Mouse (Mus musculus) liver, postnatal 0 days (tissue): Measurements from ENCODE around the gene Cldn14. TPM values are rescaled to one million over a fixed set of nuclear protein-coding genes. Genes with fewer than 3 reads are reported as not detected.

Source experiments
- ATAC-seq: fragments of 200-750 bp; cut with Nextera tagmentation; 2 replicates; pipeline ENCODE4 v1.8.0; 2017; ENCODE audit warnings: mild to moderate bottlenecking, moderate library complexity
- DNase-seq: peaks from one replicate; pipeline ENCODE4 v3.0.0-alpha.2; 2016
- H3K27ac ChIP-seq: fragments of 300-500 bp; sonication (generic); 2 replicates; pipeline ENCODE4 v1.5.1; 2014; ENCODE audit warnings: antibody characterized with exemption, moderate library complexity, mild to moderate bottlenecking, low read depth
- H3K27me3 ChIP-seq: fragments of 300-500 bp; sonication (generic); 2 replicates; pipeline ENCODE4 v1.6.1; 2014; ENCODE audit warnings: low read length, control low read depth, mixed read lengths; ENCODE audit not compliant: insufficient read depth
- H3K36me3 ChIP-seq: fragments of 300-500 bp; sonication (generic); replicated peaks from 2 replicates; pipeline ENCODE4 v1.6.1; 2014; ENCODE audit warnings: mild to moderate bottlenecking, control low read depth, low read length, moderate library complexity, mixed read lengths; ENCODE audit not compliant: insufficient read depth
- H3K4me1 ChIP-seq: fragments of 300-500 bp; sonication (generic); 2 replicates; pipeline ENCODE4 v1.6.1; 2014; ENCODE audit warnings: antibody characterized with exemption, mild to moderate bottlenecking, control low read depth; ENCODE audit not compliant: insufficient read depth
- H3K4me2 ChIP-seq: fragments of 300-500 bp; sonication (generic); 2 replicates; pipeline ENCODE4 v1.6.1; 2014; ENCODE audit warnings: low read depth, mild to moderate bottlenecking, low read length, moderate library complexity, mixed read lengths
- H3K4me3 ChIP-seq: fragments of 300-500 bp; sonication (generic); 2 replicates; pipeline ENCODE4 v1.5.1; 2014; ENCODE audit warnings: low read depth, low read length
- H3K9ac ChIP-seq: fragments of 300-500 bp; sonication (generic); replicated peaks from 2 replicates; pipeline ENCODE4 v1.6.1; 2014; ENCODE audit warnings: mild to moderate bottlenecking, moderate library complexity
- H3K9me3 ChIP-seq: fragments of 300-500 bp; sonication (generic); 2 replicates; pipeline ENCODE4 v1.6.1; 2016; ENCODE audit warnings: mild to moderate bottlenecking, control low read depth, low read length, mixed read lengths
- CTCF ChIP-seq: sonication (generic); IDR thresholded peaks from 2 replicates; pipeline ENCODE4 v1.5.1; 2016; ENCODE audit warnings: antibody characterized with exemption, low read depth
- EP300 ChIP-seq: IDR thresholded peaks from 2 replicates; pipeline ENCODE4 v1.6.1; 2016; ENCODE audit warnings: antibody characterized with exemption, low read depth, mild to moderate bottlenecking
- WGBS: fragments of 180-500 bp; shearing (Covaris S2); extraction: QIAGEN DNeasy Blood & Tissue Kit; methylation state at CpG from one replicate; pipeline ENCODE4 v1.1.7; 2014; ENCODE audit not compliant: insufficient replicate concordance; 5-methylcytosine and 5-hydroxymethylcytosine counted together
- polyA plus RNA-seq: library from polyadenylated mRNA; unstranded; fragments of >200 nt; fragmentation: Nextera tagmentation; extraction: Ambion mirVana; gene quantifications from 2 replicates; pipeline ENCODE4 v1.2.1, GENCODE M21; 2015

Cldn14 gene
- polyA plus RNA-seq, 1 experiment from 2014 or later, result 8.6 TPM

- WGBS, result 50% methylated on average over 5 of the region's 5 CpGs
- peak overlapping the region; percentile 93 for H3K4me3 ChIP-seq
- ATAC-seq, result no peak
Observed at GRCm38 (mm10) chr16:93884722-93885113, 123.9 kb downstream of the Cldn14 start.

GRCm38 (mm10) chr16:93884086-93884721 is 124.4 kb downstream of the Cldn14 start:
- TF ChIP-seq EP300, result no peak
- TF ChIP-seq CTCF, result no peak
- DNase-seq (peak; percentile 45), ATAC-seq (peak; percentile 60)
- WGBS, result 1% methylated on average over 43 of the region's 43 CpGs
- Histone ChIP-seq H3K4me3 (peak overlapping the region; percentile 93), H3K4me2 (peak overlapping the region; percentile 96), H3K9me3 (no peaks in the 10 kb centered on the region), H3K9ac (peak overlapping the region; percentile 87), H3K36me3 (peaks cover 14% of the 10 kb centered on the region), H3K4me1 (peaks cover 12% of the 10 kb centered on the region), H3K27ac (peak overlapping the region; percentile 30; the same call in 1 of the 2 replicates), H3K27me3 (no peaks in the 10 kb centered on the region)

More at GRCm38 (mm10) chr16:93884722-93885113, 123.9 kb downstream of the Cldn14 start:
- no peaks in the 10 kb centered on the region for H3K27me3 ChIP-seq
- H3K27ac ChIP-seq, result no peak overlapping the region
- no peak for DNase-seq
- peaks cover 12% of the 10 kb centered on the region for H3K4me1 ChIP-seq
- no peak for TF ChIP-seq CTCF
- no peak for TF ChIP-seq EP300
- peak overlapping the region; percentile 96 for H3K4me2 ChIP-seq
- no peaks in the 10 kb centered on the region for H3K9me3 ChIP-seq
- H3K36me3 ChIP-seq, result peaks cover 18% of the 10 kb centered on the region
- peak overlapping the region; percentile 87 for H3K9ac ChIP-seq

- ATAC-seq (peak; percentile 96), DNase-seq (peak; percentile 99)
- H3K4me3 ChIP-seq, result peak within 1 kb of the TSS; percentile 93
- peak within 1 kb of the TSS; percentile 30; the same call in 1 of the 2 replicates for H3K27ac ChIP-seq
- TF ChIP-seq EP300, result no peak
- TF ChIP-seq CTCF, result peak; percentile 18; the same call in 1 of the 2 replicates
- H3K36me3 ChIP-seq, result peaks cover 14% of the 10 kb centered on the region
- H3K9me3 ChIP-seq, result no peaks in the 10 kb centered on the region
- H3K9ac ChIP-seq, result peak within 1 kb of the TSS; percentile 87
- peak within 1 kb of the TSS; percentile 96 for H3K4me2 ChIP-seq
- H3K27me3 ChIP-seq, result no peaks in the 10 kb centered on the region
- peaks cover 12% of the 10 kb centered on the region for H3K4me1 ChIP-seq
- under 1% methylated on average over 54 of the region's 54 CpGs for WGBS
Observed at GRCm38 (mm10) chr16:93883423-93884085, 125.1 kb downstream of the Cldn14 start, which contains the start of gene Chaf1b. TSS of gene Chaf1b (plus strand) at chr16:93883901.

- Histone ChIP-seq H3K27ac (no peak overlapping the region), H3K4me1 (0 out of 2 replicates have a peak, but pooled peaks cover 2% of the 10 kb centered on the region), H3K4me3 (no peak overlapping the region), H3K9me3 (no peaks in the 10 kb centered on the region), H3K36me3 (peaks cover 43% of the 10 kb centered on the region), H3K27me3 (no peaks in the 10 kb centered on the region), H3K4me2 (no peak overlapping the region), H3K9ac (no peak overlapping the region)
- no peak for ATAC-seq
- no peak for DNase-seq
- no peak for TF ChIP-seq CTCF
- no peak for TF ChIP-seq EP300
- 71% methylated on average over 6 of the region's 6 CpGs for WGBS
Observed at GRCm38 (mm10) chr16:93877612-93878380, 130.8 kb downstream of the Cldn14 start.

- Histone ChIP-seq H3K4me3 (no peak overlapping the region), H3K9ac (no peak overlapping the region), H3K9me3 (no peaks in the 10 kb centered on the region), H3K36me3 (peaks cover 69% of the 10 kb centered on the region), H3K4me2 (no peak overlapping the region), H3K27ac (no peak overlapping the region), H3K27me3 (no peaks in the 10 kb centered on the region), H3K4me1 (0 out of 2 replicates have a peak, but pooled peaks cover 2% of the 10 kb centered on the region)
- ATAC-seq (peak; percentile 76), DNase-seq (no peak)
- no peak for TF ChIP-seq CTCF
- TF ChIP-seq EP300, result no peak
- WGBS, result 80% methylated on average over 13 of the region's 13 CpGs
Observed at GRCm38 (mm10) chr16:93874841-93875240, 133.8 kb downstream of the Cldn14 start.

Other genes with a start within 250 kb of the Cldn14 start
- 11.7 and 12.3 TPM in 2 replicates for gene Morc3, start 176.7 kb downstream of the Cldn14 start, polyA plus RNA-seq
- gene Chaf1b, start 124.9 kb downstream of the Cldn14 start, polyA plus RNA-seq, result 17.2 and 18.9 TPM in 2 replicates
- not detected in 2 replicates for gene Sim2, start 76.1 kb upstream of the Cldn14 start, polyA plus RNA-seq